Mouse (Mus musculus) left cerebral cortex, adult 18-20 months (tissue): ENCODE measurements at regions not wholly inside any gene's neighbourhood (a gene's known extent, or its start where the extent isn't known, plus 50 kb on each side); places are given as distances from the start of the nearest gene placed in this dataset.
"Not testable (repeated sequence)": the region's sequence is repeated elsewhere in the genome, so short reads cannot be mapped to it uniquely, and the experiment has no call there.

Source experiments
- DNase-seq, 2 experiments: peaks; one replicate each; pipeline ENCODE4 v3.0.0; 2021 to 2022; ENCODE audit warnings: low spot score in 2 of 2, mixed read lengths in 1 of 2

GRCm38 (mm10) chr1:105463819-105464614, 107.5 kb upstream of the Rnf152 start:
- no peak for DNase-seq

GRCm38 (mm10) chr1:105462695-105463094, 106.2 kb upstream of the Rnf152 start:
- no peak for DNase-seq

- not testable (repeated sequence) for DNase-seq
Observed at GRCm38 (mm10) chr1:105455783-105456182, 99.3 kb upstream of the Rnf152 start.

GRCm38 (mm10) chr1:105454687-105455086, 98.2 kb upstream of the Rnf152 start:
- no peak for DNase-seq

GRCm38 (mm10) chr1:105446212-105446611, 89.7 kb upstream of the Rnf152 start:
- DNase-seq: no peak

- no peak for DNase-seq
Observed at GRCm38 (mm10) chr1:105443546-105443945, 87.0 kb upstream of the Rnf152 start.

- no peak for DNase-seq
Observed at GRCm38 (mm10) chr1:105440296-105440695, 83.8 kb upstream of the Rnf152 start.

- peak in 1 of 2 experiments; percentile 4 for DNase-seq
Observed at GRCm38 (mm10) chr1:105434631-105435403, 78.3 kb upstream of the Rnf152 start.

- DNase-seq: peak in 1 of 2 experiments; percentile 4
Observed at GRCm38 (mm10) chr1:105433949-105434348, 77.4 kb upstream of the Rnf152 start.

- no peak for DNase-seq
Observed at GRCm38 (mm10) chr1:105431803-105432202, 75.3 kb upstream of the Rnf152 start.

GRCm38 (mm10) chr1:105430712-105431111, 74.2 kb upstream of the Rnf152 start:
- DNase-seq: no peak

- DNase-seq: no peak
Observed at GRCm38 (mm10) chr1:105428165-105428564, 71.7 kb upstream of the Rnf152 start.

GRCm38 (mm10) chr1:105426086-105426485, 69.6 kb upstream of the Rnf152 start:
- no peak for DNase-seq

GRCm38 (mm10) chr1:105423380-105423779, 66.9 kb upstream of the Rnf152 start:
- no peak for DNase-seq

GRCm38 (mm10) chr1:105422945-105423344, 66.4 kb upstream of the Rnf152 start:
- no peak for DNase-seq

GRCm38 (mm10) chr1:105420374-105421046, 64.0 kb upstream of the Rnf152 start:
- DNase-seq: no peak
